Mouse (Mus musculus): ENCODE results near the gene Mctp1. TPM values are rescaled to one million over a fixed set of nuclear protein-coding genes. Genes with fewer than 3 reads are reported as not detected.
"Not testable (repeated sequence)": the region's sequence is repeated elsewhere in the genome, so short reads cannot be mapped to it uniquely, and the experiment has no call there.

The Mctp1 gene
- polyA plus RNA-seq (2015; fragmentation: Nextera tagmentation; extraction: Ambion mirVana) = 3.1 and 7.7 TPM in 2 replicates

- Histone ChIP-seq H3K4me1 (peaks cover 10% of the 10 kb centered on the region; the same call in 1 of the 2 replicates), H3K27me3 (peaks cover 21% of the 10 kb centered on the region), H3K36me3 (ENCODE audit: poor library complexity, severe bottlenecking) (no peaks in the 10 kb centered on the region), H3K4me2 (peak within 1 kb of the TSS; percentile 99), H3K4me3 (peak within 1 kb of the TSS; percentile 74), H3K9me3 (replicated peaks) (no peaks in the 10 kb centered on the region), H3K9ac (peak within 1 kb of the TSS; percentile 74), H3K27ac (no peak within 1 kb of the TSS)
- 0% methylated on average over 38 of the region's 62 CpGs for WGBS
- ATAC-seq = peak; percentile 93
Observed at GRCm38 (mm10) chr13:76383972-76384663, at the start of gene Mctp1. Gene Mctp1, plus strand, starts transcription at chr13:76384535.

- not testable (repeated sequence) for H3K27ac ChIP-seq; H3K9ac ChIP-seq; H3K4me3 ChIP-seq; H3K36me3 ChIP-seq (ENCODE audit: poor library complexity, severe bottlenecking); H3K4me2 ChIP-seq; H3K27me3 ChIP-seq; H3K4me1 ChIP-seq; H3K9me3 ChIP-seq (replicated peaks); ATAC-seq
- WGBS = 88% methylated on average over 21 of the region's 21 CpGs
Observed at GRCm38 (mm10) chr13:76345941-76346340, 38.4 kb upstream of the Mctp1 start.

GRCm38 (mm10) chr13:76358720-76359119 lies 25.6 kb upstream of the Mctp1 start:
- H3K4me3 ChIP-seq = no peak overlapping the region
- no peak overlapping the region for H3K27ac ChIP-seq
- H3K9ac ChIP-seq = no peak overlapping the region
- ATAC-seq = peak; percentile 75
- H3K27me3 ChIP-seq = no peaks in the 10 kb centered on the region
- no peak overlapping the region for H3K4me2 ChIP-seq
- H3K4me1 ChIP-seq = no peaks in the 10 kb centered on the region
- H3K36me3 ChIP-seq (ENCODE audit: poor library complexity, severe bottlenecking) = no peaks in the 10 kb centered on the region
- no peaks in the 10 kb centered on the region for H3K9me3 ChIP-seq (replicated peaks)

GRCm38 (mm10) chr13:76384664-76385435 lies 515 bp downstream of the Mctp1 start:
- H3K4me3 ChIP-seq = peak overlapping the region; percentile 74
- under 1% methylated on average over 57 of the region's 58 CpGs for WGBS
- H3K9ac ChIP-seq = peak overlapping the region; percentile 74
- H3K9me3 ChIP-seq (replicated peaks) = no peaks in the 10 kb centered on the region
- no peaks in the 10 kb centered on the region for H3K36me3 ChIP-seq (ENCODE audit: poor library complexity, severe bottlenecking)
- peaks cover 10% of the 10 kb centered on the region; the same call in 1 of the 2 replicates for H3K4me1 ChIP-seq
- H3K27me3 ChIP-seq = peaks cover 21% of the 10 kb centered on the region
- peak overlapping the region; percentile 99 for H3K4me2 ChIP-seq
- H3K27ac ChIP-seq = no peak overlapping the region
- peak; percentile 92 for ATAC-seq

GRCm38 (mm10) chr13:76388615-76389014 lies 4.3 kb downstream of the Mctp1 start:
- Histone ChIP-seq H3K27ac (no peak overlapping the region), H3K4me1 (peaks cover 10% of the 10 kb centered on the region; the same call in 1 of the 2 replicates), H3K27me3 (peaks cover 10% of the 10 kb centered on the region), H3K4me3 (no peak overlapping the region), H3K4me2 (no peak overlapping the region), H3K9me3 (replicated peaks) (no peaks in the 10 kb centered on the region), H3K36me3 (ENCODE audit: poor library complexity, severe bottlenecking) (no peaks in the 10 kb centered on the region), H3K9ac (no peak overlapping the region)
- 65% methylated on average over 3 of the region's 3 CpGs for WGBS
- no peak for ATAC-seq

GRCm38 (mm10) chr13:76391920-76392319 lies 7.6 kb downstream of the Mctp1 start:
- Histone ChIP-seq H3K9ac (no peak overlapping the region), H3K27ac (no peak overlapping the region), H3K9me3 (replicated peaks) (no peaks in the 10 kb centered on the region), H3K4me1 (no peaks in the 10 kb centered on the region), H3K4me3 (no peak overlapping the region), H3K4me2 (no peak overlapping the region), H3K36me3 (ENCODE audit: poor library complexity, severe bottlenecking) (no peaks in the 10 kb centered on the region), H3K27me3 (no peaks in the 10 kb centered on the region)
- WGBS = 69% methylated on average over 2 of the region's 2 CpGs
- ATAC-seq = no peak

- Histone ChIP-seq H3K27ac (no peak overlapping the region), H3K4me3 (no peak overlapping the region), H3K27me3 (no peaks in the 10 kb centered on the region), H3K4me2 (no peak overlapping the region), H3K9me3 (replicated peaks) (no peaks in the 10 kb centered on the region), H3K4me1 (no peaks in the 10 kb centered on the region), H3K36me3 (ENCODE audit: poor library complexity, severe bottlenecking) (no peaks in the 10 kb centered on the region), H3K9ac (no peak overlapping the region)
- 86% methylated on average over 3 of the region's 3 CpGs for whole genome bisulfite sequencing
- no peak for ATAC-seq
Observed at GRCm38 (mm10) chr13:76393106-76393505, 8.8 kb downstream of the Mctp1 start.

GRCm38 (mm10) chr13:76395906-76396305 lies 11.6 kb downstream of the Mctp1 start:
- Histone ChIP-seq H3K27me3 (no peaks in the 10 kb centered on the region), H3K9ac (no peak overlapping the region), H3K4me3 (no peak overlapping the region), H3K4me2 (no peak overlapping the region), H3K9me3 (replicated peaks) (no peaks in the 10 kb centered on the region), H3K27ac (no peak overlapping the region), H3K36me3 (ENCODE audit: poor library complexity, severe bottlenecking) (no peaks in the 10 kb centered on the region), H3K4me1 (no peaks in the 10 kb centered on the region)
- ATAC-seq = no peak

GRCm38 (mm10) chr13:76409296-76409695 lies 25.0 kb downstream of the Mctp1 start:
- 82% methylated on average over 2 of the region's 2 CpGs for WGBS

GRCm38 (mm10) chr13:76410665-76411064 lies 26.3 kb downstream of the Mctp1 start:
- H3K4me2 ChIP-seq = no peak overlapping the region
- no peak overlapping the region for H3K9ac ChIP-seq
- no peaks in the 10 kb centered on the region for H3K4me1 ChIP-seq
- no peaks in the 10 kb centered on the region for H3K9me3 ChIP-seq (replicated peaks)
- no peak for ATAC-seq
- H3K27me3 ChIP-seq = no peaks in the 10 kb centered on the region
- H3K36me3 ChIP-seq (ENCODE audit: poor library complexity, severe bottlenecking) = no peaks in the 10 kb centered on the region
- H3K4me3 ChIP-seq = no peak overlapping the region
- 82% methylated on average over 1 of the region's 1 CpGs for WGBS
- H3K27ac ChIP-seq = no peak overlapping the region

More at GRCm38 (mm10) chr13:76409296-76409695, 25.0 kb downstream of the Mctp1 start:
- Histone ChIP-seq H3K9me3 (replicated peaks) (no peaks in the 10 kb centered on the region), H3K4me1 (no peaks in the 10 kb centered on the region), H3K36me3 (ENCODE audit: poor library complexity, severe bottlenecking) (no peaks in the 10 kb centered on the region), H3K4me3 (no peak overlapping the region), H3K27ac (no peak overlapping the region), H3K4me2 (no peak overlapping the region), H3K9ac (no peak overlapping the region), H3K27me3 (no peaks in the 10 kb centered on the region)
- no peak for ATAC-seq

GRCm38 (mm10) chr13:76415346-76415745 lies 31.0 kb downstream of the Mctp1 start:
- no peak overlapping the region for H3K4me3 ChIP-seq
- ATAC-seq = peak; percentile 3; the same call in 1 of the 2 replicates

GRCm38 (mm10) chr13:76420111-76420510 lies 35.8 kb downstream of the Mctp1 start:
- H3K27me3 ChIP-seq = no peaks in the 10 kb centered on the region
- H3K9ac ChIP-seq = no peak overlapping the region
- H3K4me3 ChIP-seq = no peak overlapping the region
- no peak overlapping the region for H3K4me2 ChIP-seq
- 81% methylated on average over 4 of the region's 4 CpGs for WGBS
- H3K27ac ChIP-seq = no peak overlapping the region
- H3K36me3 ChIP-seq (ENCODE audit: poor library complexity, severe bottlenecking) = no peaks in the 10 kb centered on the region
- no peaks in the 10 kb centered on the region for H3K4me1 ChIP-seq
- no peak for ATAC-seq
- no peaks in the 10 kb centered on the region for H3K9me3 ChIP-seq (replicated peaks)

More at GRCm38 (mm10) chr13:76415346-76415745, 31.0 kb downstream of the Mctp1 start:
- no peaks in the 10 kb centered on the region for H3K4me1 ChIP-seq
- no peak overlapping the region for H3K4me2 ChIP-seq
- no peaks in the 10 kb centered on the region for H3K36me3 ChIP-seq (ENCODE audit: poor library complexity, severe bottlenecking)
- no peaks in the 10 kb centered on the region for H3K27me3 ChIP-seq
- no peak overlapping the region for H3K9ac ChIP-seq
- no peaks in the 10 kb centered on the region for H3K9me3 ChIP-seq (replicated peaks)
- H3K27ac ChIP-seq = no peak overlapping the region
